Mouse (Mus musculus): ENCODE data around the gene Bet1l. TPM values are rescaled to one million over a fixed set of nuclear protein-coding genes. Genes with fewer than 3 reads are reported as not detected.

Bet1l gene
- polyA plus RNA-seq, 1 experiment = 35.7 TPM

GRCm38 (mm10) chr7:140860728-140861127 lies 3.4 kb upstream of the Bet1l start:
- no peak overlapping the region for H3K27ac ChIP-seq (ENCODE audit: insufficient read depth, low read length)
- no peak overlapping the region for H3K4me3 ChIP-seq (ENCODE audit: insufficient read depth, low read length)
- 0 out of 2 replicates have a peak, but pooled peaks cover 4% of the 10 kb centered on the region for H3K4me1 ChIP-seq (ENCODE audit: control insufficient read depth, insufficient read depth, low read length)
- TF ChIP-seq POLR2A (IDR thresholded peaks at IDR 0.05; ENCODE audit: low read depth, low read length) (no peak), CTCF (IDR thresholded peaks at IDR 0.05; ENCODE audit: borderline replicate concordance, insufficient read depth, low read length) (no peak)

- Histone ChIP-seq H3K4me1 (ENCODE audit: control insufficient read depth, insufficient read depth, low read length) (0 out of 2 replicates have a peak, but pooled peaks cover 4% of the 10 kb centered on the region), H3K4me3 (ENCODE audit: insufficient read depth, low read length) (no peak overlapping the region), H3K27ac (ENCODE audit: insufficient read depth, low read length) (no peak overlapping the region)
- TF ChIP-seq POLR2A (IDR thresholded peaks at IDR 0.05; ENCODE audit: low read depth, low read length) (no peak), CTCF (IDR thresholded peaks at IDR 0.05; ENCODE audit: borderline replicate concordance, insufficient read depth, low read length) (no peak)
These were observed 2.6 kb upstream of the Bet1l start for GRCm38 (mm10) chr7:140859997-140860396.

DNA sequence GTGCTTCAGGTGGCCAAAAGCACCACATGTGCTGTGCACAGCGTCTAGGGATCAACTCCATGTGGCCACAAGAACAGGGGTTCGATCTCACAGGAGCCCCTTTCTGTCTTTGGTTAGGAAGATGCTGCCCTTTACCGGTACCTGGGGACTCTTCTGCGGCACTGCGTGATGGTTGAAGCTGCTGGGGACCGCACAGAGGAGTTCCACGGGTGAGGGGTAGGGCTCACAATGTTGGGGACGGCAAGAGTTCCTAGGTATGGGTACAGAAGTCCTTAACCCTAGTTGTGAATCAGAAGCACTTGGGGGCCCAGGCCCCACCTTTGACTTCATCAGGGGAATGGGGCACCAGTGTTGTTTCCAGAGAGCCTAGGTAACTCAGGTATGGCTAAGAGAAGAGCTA lies 1.4 kb upstream of the Bet1l start:
- 0 out of 2 replicates have a peak, but pooled peaks cover 4% of the 10 kb centered on the region for H3K4me1 ChIP-seq (ENCODE audit: control insufficient read depth, insufficient read depth, low read length)
- TF ChIP-seq CTCF (IDR thresholded peaks at IDR 0.05; ENCODE audit: borderline replicate concordance, insufficient read depth, low read length) (no peak), POLR2A (IDR thresholded peaks at IDR 0.05; ENCODE audit: low read depth, low read length) (no peak)
- H3K4me3 ChIP-seq (ENCODE audit: insufficient read depth, low read length) = peak overlapping the region; percentile 80
- no peak overlapping the region for H3K27ac ChIP-seq (ENCODE audit: insufficient read depth, low read length)

DNA sequence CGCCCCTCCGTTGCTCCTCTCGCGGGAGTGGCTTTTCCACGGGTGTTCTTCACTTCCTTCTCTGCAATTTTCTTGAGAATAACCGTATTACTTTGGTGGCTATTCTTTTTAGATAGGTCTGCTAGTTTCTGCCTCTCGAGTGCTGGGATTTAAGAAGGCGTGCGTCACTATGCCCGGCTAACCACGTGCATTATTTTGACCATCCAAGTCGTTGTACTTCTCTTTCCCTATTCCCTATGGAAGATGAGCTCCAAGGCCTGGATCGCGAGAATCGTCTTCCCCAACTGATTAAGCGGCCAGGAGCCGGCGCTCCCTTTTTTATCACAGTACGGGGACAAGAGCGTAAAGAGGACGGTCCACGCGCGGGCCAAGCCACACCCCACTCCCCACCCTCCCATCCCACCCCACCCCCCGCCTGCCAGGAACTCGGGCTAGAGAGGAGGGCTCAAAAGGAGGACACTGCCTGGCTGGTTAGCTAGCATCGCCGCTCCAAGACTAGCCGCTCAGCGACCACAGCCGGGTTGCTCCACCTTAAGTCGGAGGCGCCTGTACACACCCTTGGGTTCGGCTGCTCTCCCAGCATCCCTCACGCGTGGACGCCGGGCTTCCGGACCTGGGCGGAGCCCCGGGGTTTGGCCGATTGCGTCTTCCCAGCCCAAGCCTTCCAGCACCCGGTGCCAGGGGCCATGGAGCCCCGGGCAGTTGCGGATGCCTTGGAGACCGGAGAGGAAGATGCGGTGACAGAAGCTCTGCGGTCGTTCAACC lies 410 bp downstream of the Bet1l start, which contains the start of gene Ric8a:
TSS of gene Ric8a (plus strand) at position 173 of the 765 bp plus-strand sequence.
- H3K4me1 ChIP-seq (ENCODE audit: control insufficient read depth, insufficient read depth, low read length) = 0 out of 2 replicates have a peak, but pooled peaks cover 4% of the 10 kb centered on the region

DNA sequence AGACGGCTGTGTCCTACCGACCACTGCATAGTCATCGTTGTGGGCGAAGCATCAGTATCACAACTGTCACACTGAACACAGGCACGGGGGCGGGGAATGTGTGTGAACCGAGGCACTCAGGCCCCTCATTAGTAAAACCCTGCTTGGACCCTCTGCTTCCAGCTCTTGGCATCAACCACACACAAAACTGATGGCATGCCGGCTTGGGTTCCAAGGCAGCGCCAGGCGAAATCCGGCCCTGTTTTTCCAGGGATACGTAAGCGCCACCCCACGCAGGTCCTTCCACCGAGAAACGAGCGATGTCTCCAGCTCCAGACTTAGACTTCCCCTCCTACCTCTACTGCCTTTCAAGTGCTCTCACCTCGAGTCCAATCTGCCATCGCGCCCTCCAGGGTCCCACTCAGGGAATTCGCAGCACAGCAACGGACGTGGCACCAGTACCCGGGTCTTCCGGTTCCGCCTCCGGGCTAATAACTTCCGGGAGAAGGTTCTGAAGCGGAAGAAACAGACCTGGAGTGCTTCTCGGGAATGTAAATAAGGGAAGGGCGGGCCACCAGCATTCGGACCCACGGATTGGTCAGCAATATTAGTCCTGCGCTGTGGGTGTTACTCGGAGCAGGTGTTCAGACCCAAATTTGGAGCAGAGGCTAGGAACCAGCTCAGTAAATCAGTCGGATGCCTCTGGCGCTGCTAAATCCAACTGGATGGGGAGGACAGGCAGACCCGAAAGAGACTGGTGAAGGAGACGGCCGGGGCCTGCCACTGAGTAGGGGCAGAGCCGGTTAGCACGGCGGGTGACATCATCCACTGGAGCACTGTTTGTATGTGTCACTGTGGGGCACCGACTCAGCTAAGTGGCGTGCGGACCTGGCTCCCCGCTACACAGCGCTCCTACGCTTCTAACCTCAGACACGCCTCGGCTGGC lies 1.3 kb downstream of the Bet1l start, which contains the start of gene Gm45785:
TSS of gene Gm45785 (minus strand) at position 472 of the 925 bp plus-strand sequence.
- Histone ChIP-seq H3K27ac (ENCODE audit: insufficient read depth, low read length) (peak within 1 kb of the TSS; percentile 78), H3K4me3 (ENCODE audit: insufficient read depth, low read length) (peak within 1 kb of the TSS; percentile 80), H3K4me1 (ENCODE audit: control insufficient read depth, insufficient read depth, low read length) (0 out of 2 replicates have a peak, but pooled peaks cover 4% of the 10 kb centered on the region)
- TF ChIP-seq CTCF (IDR thresholded peaks at IDR 0.05; ENCODE audit: borderline replicate concordance, insufficient read depth, low read length) (no peak), POLR2A (IDR thresholded peaks at IDR 0.05; ENCODE audit: low read depth, low read length) (peak; percentile 80)

More for the DNA sequence above, 410 bp downstream of the Bet1l start, which contains the start of gene Ric8a:
- TF ChIP-seq CTCF (IDR thresholded peaks at IDR 0.05; ENCODE audit: borderline replicate concordance, insufficient read depth, low read length) (no peak), POLR2A (IDR thresholded peaks at IDR 0.05; ENCODE audit: low read depth, low read length) (peak; percentile 74)
- Histone ChIP-seq H3K27ac (ENCODE audit: insufficient read depth, low read length) (peak within 1 kb of the TSS; percentile 78), H3K4me3 (ENCODE audit: insufficient read depth, low read length) (peak within 1 kb of the TSS; percentile 80)

- TF ChIP-seq POLR2A (IDR thresholded peaks at IDR 0.05; ENCODE audit: low read depth, low read length) (peak; percentile 31; the same call in 1 of the 2 replicates), CTCF (IDR thresholded peaks at IDR 0.05; ENCODE audit: borderline replicate concordance, insufficient read depth, low read length) (no peak)
- H3K4me3 ChIP-seq (ENCODE audit: insufficient read depth, low read length) = peak overlapping the region; percentile 80
- peak overlapping the region; percentile 78; the same call in 1 of the 2 replicates for H3K27ac ChIP-seq (ENCODE audit: insufficient read depth, low read length)
- 0 out of 2 replicates have a peak, but pooled peaks cover 4% of the 10 kb centered on the region for H3K4me1 ChIP-seq (ENCODE audit: control insufficient read depth, insufficient read depth, low read length)
These were observed 2.2 kb downstream of the Bet1l start for GRCm38 (mm10) chr7:140855181-140855580.

DNA sequence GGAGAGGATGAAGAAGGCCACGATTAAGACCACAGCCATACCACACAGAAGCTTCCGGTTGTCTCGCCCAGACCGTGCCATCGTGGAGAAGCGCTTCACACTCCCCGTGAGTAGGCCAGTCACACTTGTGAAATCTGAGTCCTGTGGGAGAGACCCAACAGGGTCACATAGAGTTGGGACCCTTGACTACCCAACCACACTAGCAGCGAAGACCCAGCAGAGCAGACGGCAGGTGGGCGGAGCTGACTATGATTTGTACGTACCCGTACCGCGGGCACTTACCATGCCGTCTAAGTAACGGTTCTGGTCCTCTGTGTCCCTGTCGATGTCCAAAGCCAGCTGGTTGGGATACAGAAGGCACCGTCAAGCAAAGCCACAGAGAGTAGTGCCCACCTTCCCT lies 2.9 kb downstream of the Bet1l start:
- Histone ChIP-seq H3K4me1 (ENCODE audit: control insufficient read depth, insufficient read depth, low read length) (0 out of 2 replicates have a peak, but pooled peaks cover 4% of the 10 kb centered on the region), H3K27ac (ENCODE audit: insufficient read depth, low read length) (no peak overlapping the region), H3K4me3 (ENCODE audit: insufficient read depth, low read length) (no peak overlapping the region)
- no peak for TF ChIP-seq CTCF (IDR thresholded peaks at IDR 0.05; ENCODE audit: borderline replicate concordance, insufficient read depth, low read length)
- no peak for TF ChIP-seq POLR2A (IDR thresholded peaks at IDR 0.05; ENCODE audit: low read depth, low read length)

GRCm38 (mm10) chr7:140853386-140853785 lies 4.0 kb downstream of the Bet1l start:
- Histone ChIP-seq H3K4me3 (ENCODE audit: insufficient read depth, low read length) (no peak overlapping the region), H3K27ac (ENCODE audit: insufficient read depth, low read length) (no peak overlapping the region), H3K4me1 (ENCODE audit: control insufficient read depth, insufficient read depth, low read length) (no peaks in the 10 kb centered on the region)
- TF ChIP-seq POLR2A (IDR thresholded peaks at IDR 0.05; ENCODE audit: low read depth, low read length) = no peak
- no peak for TF ChIP-seq CTCF (IDR thresholded peaks at IDR 0.05; ENCODE audit: borderline replicate concordance, insufficient read depth, low read length)

DNA sequence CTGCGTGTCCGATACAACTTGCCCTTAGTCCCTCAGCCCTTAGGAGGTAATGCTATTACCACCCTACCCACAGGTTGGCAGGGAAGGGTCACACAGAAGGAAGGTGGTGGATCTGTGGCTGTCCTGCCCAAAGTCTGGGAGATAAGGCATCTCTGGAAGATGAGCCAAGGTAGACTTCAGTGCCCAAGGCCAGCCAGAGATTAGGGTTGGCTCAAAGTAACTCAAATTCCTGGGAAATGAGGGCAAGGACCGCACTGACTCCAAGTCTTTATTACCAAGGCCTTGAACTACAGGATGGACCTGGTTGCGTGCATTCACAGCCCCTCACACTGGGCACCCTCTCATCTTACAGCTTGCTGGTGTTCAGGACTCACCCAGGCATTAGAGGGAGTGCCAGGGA lies 5.5 kb downstream of the Bet1l start:
- TF ChIP-seq CTCF (IDR thresholded peaks at IDR 0.05; ENCODE audit: borderline replicate concordance, insufficient read depth, low read length) = no peak
- no peak; the same call in 1 of the 2 replicates for TF ChIP-seq POLR2A (IDR thresholded peaks at IDR 0.05; ENCODE audit: low read depth, low read length)
- no peaks in the 10 kb centered on the region for H3K4me1 ChIP-seq (ENCODE audit: control insufficient read depth, insufficient read depth, low read length)
- H3K4me3 ChIP-seq (ENCODE audit: insufficient read depth, low read length) = no peak overlapping the region
- no peak overlapping the region for H3K27ac ChIP-seq (ENCODE audit: insufficient read depth, low read length)

Measured in embryonic fibroblast, embryonic 13.5 days (primary cell).